Mouse (Mus musculus): ENCODE measurements around the gene Ggcx.
A peak's percentile ranks its signal among the peaks of the same experiment; 100 is the strongest.

Ggcx gene

GRCm38 (mm10) chr6:72388266-72388665 is 25.8 kb upstream of the Ggcx start:
- no peak for DNase-seq

GRCm38 (mm10) chr6:72388791-72389329 is 25.2 kb upstream of the Ggcx start:
- DNase-seq = no peak

- no peak for DNase-seq
Measured at GRCm38 (mm10) chr6:72389471-72389940, 24.6 kb upstream of the Ggcx start.

- peak; percentile 63 for DNase-seq
Measured at GRCm38 (mm10) chr6:72389941-72390771, 24.0 kb upstream of the Ggcx start, which contains the start of gene Vamp8. Gene Vamp8, minus strand, starts transcription at chr6:72390703.

DNA sequence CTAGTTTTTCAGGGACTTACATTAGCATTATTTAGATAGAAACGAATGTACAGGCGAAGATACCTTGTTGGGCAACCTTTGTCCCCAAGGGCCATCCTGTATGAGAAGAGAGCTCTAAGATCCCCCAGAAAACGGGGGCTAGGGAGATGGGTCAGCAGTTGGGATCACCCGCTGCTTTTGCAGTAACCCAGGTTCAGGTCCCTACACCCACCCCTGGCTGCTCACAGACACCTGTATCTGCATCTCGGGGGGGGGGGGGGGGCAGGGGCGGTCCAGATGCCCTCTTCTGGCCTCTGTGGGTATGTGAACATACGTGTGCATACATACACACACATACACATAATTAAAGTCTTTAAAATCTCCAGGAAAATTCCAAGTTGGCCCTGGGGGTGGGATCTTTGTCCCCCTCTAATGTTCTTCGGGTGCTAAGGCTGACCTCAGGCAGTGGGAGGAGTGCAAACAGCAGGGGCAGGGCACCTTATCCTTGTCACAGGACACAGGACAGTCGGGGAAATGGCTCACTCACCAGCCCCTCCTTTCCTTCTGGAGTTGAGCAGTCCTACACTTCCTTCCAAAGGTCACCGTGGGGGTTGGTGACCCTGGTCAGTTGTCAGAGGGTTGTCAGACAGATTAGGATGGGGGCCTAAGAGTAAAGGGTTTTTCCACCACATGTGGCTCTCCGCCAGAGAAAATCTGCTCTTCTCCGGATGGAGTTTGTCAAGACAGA is 23.1 kb upstream of the Ggcx start:
- DNase-seq = peak; percentile 20

DNA sequence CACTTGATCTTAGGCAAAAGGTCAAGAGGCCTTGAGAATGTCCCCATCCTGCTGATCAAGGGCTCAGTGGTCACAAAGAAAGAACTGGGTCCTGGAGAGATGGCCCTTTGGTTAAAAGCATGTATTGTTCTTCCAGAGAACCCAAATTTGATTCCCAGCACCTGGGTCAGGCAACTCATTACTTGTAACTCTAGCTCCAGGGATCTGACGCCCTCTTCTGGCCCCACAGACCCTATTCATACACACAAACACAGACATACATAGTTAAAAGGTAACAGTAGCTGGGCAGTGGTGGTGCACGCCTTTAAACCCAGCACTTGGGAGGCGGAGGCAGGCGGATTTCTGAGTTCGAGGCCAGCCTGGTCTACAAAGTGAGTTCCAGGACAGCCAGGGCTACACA is 21.8 kb upstream of the Ggcx start:
- DNase-seq = no peak

DNA sequence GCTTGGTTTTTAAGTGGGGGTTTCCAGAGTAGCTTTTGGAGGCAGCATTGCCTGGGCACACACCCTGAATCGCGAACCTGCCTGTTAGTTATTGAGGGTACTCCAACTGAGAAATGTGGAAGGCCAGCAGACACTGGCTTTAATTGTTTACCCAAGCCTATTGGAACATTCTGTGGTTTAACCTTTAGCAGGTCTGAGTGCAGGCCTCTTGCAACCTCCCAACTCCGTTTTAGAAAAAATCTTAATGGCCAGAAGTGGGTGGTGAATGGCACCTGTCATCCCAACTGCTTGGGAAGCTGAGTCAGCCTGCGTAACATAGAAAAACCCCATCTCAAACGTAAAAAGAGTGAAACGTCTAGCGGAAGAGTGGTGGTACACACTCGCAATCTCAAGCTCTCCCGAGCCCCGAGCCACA is 17.3 kb upstream of the Ggcx start:
- no peak for DNase-seq

DNA sequence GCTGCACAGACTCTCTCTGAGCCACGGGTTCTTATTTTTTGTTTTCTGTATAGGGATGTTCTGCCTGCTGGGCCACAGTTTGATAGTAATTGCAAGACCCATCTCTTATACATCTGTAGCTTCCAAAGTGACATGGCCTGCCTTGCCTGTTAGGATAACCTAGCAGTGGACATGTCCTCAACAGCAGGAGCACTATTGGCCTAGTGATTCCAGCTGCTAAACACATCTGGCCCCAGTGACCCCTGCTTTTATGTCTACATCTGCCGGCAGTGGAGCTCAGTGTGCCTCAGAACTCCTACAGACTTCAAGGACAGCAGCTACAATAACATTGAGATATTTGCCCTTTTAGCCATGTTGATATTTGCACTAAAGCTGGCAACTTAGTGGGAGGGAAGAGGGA is 14.1 kb upstream of the Ggcx start:
- DNase-seq = no peak

- peak; percentile 74 for DNase-seq
Measured at GRCm38 (mm10) chr6:72401875-72402274, 12.2 kb upstream of the Ggcx start.

DNA sequence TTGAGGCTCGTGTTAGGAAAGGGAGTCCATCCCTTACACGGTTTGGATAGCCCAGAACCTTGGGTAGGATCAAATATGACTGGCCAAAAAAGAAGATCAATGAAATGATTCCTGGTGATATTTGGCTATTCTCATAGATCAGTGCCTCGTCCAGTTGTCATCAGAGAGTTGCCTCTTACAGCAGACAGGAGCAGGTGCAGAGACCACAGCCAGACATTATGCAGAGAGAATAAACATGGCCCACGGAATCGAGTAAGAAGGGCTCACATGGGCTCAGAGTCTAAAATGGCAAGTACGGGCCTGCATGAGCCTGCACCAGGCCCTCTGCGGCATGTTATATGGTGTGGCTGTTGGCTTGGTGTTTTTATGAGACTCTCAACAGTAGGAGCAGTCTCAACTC is 8.8 kb upstream of the Ggcx start:
- DNase-seq = no peak

DNA sequence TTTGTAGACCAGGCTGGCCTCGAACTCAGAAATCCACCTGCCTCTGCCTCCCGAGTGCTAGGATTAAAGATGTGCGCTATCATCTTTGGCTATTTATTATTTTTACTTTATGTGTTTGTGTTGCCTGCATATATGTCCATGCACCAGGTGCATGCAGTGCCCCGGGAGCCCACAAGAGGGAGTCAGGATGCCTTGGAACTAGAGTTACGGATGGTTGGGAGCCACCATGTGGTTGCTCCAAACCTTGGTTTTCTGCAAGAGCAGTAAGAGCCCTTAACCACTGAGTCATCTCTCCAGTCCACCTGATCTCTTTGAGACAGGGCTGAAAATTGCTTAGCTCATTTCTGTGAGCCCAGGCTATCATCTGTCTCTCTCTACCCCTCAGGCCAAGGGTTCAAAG is 7.0 kb upstream of the Ggcx start:
- DNase-seq = peak; percentile 90

DNA sequence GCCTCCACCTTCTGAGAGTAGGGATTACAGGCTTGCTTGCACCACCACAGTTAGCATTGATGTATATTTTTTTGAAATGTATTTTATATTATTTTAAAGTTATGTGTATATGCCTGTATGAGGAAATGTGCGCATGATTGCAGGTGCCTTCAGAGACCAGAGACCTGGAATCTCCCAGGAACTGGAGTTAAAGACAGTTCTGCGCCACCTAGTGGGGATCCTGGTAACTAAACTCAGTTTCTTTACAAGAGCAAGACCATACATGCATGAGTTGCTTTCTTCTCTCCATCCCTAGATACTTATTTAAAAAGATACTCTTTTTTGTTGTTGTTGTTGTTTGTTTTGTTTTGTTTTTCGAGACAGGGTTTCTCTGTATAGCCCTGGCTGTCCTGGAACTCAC is 4.5 kb upstream of the Ggcx start:
- peak; percentile 84 for DNase-seq

- no peak for DNase-seq
Measured at GRCm38 (mm10) chr6:72410003-72410402, 4.1 kb upstream of the Ggcx start.

GRCm38 (mm10) chr6:72410518-72410917 is 3.6 kb upstream of the Ggcx start:
- no peak for DNase-seq

DNA sequence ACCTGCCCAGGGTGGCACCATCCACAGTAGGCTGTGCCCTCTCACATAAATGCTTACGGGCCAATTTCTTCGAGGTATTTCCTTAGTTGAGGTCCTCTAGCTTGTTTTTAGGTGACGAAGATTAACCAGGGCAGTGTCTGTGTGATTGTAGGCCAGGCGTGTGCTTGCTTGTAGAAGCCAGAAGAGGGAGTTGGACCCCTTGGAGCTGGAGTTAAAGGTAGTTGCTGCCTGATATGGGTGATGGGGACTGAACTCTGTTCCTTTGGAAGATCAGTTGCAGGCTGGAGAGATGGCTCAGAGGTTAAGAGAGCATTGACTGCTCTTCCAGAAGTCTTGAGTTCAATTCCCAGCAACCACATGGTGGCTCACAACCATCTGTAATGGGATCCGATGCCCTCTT is 1.1 kb downstream of the Ggcx start:
- DNase-seq = no peak

DNA sequence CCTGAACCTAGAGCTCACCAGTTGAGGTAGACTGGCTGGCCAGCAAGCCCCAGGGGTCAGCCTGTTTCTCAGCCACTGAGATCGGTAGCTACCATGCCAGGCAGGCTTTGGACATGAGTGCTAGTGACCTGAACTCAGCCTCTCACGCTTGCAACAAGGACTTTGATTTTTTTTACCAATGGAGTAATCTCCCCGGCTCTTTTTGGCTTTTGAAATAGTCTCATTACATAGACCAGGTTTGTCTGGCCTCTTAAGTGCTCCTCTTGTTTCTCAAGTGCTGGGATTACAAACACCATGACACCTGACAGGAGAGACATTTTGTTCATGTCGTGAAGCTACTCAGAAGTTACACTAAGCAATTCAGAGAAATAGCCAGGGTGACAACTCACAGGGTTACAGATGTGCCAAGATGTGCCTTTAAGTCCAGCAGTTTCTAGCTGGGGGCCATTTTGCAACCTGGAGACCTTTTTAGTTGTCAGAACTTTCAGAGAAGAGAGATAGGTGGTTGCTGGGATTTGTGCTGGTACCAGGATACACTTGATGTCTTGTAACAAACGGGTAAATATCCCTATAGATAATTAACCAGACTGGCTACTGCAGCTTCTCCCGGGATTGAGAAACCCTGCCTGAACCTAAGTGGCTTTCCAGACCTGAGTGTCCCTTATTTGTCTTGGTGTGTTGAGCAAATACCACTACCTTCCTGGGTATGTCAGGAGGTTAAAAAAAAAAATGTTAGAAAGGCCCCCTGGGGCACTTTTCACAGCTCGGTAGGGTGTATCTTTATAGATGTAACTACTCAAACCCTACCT is 2.1 kb downstream of the Ggcx start:
- no peak for DNase-seq

DNA sequence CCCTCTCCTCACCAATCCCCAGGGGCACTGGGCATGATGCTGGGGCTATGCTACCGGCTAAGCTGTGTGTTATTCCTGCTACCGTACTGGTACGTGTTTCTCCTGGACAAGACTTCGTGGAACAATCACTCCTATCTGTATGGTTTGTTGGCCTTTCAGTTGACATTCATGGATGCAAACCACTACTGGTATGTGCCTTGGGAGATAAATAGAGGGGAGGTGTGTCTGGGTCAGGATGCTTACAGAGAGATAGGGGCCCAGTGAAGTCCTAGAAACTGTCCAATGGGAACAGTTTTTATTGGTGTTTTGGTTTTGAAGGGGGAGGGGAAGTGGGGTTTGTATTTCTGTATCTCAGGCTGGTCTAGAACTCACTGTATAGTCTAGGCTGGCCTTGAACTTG is 4.2 kb downstream of the Ggcx start:
- no peak for DNase-seq

DNA sequence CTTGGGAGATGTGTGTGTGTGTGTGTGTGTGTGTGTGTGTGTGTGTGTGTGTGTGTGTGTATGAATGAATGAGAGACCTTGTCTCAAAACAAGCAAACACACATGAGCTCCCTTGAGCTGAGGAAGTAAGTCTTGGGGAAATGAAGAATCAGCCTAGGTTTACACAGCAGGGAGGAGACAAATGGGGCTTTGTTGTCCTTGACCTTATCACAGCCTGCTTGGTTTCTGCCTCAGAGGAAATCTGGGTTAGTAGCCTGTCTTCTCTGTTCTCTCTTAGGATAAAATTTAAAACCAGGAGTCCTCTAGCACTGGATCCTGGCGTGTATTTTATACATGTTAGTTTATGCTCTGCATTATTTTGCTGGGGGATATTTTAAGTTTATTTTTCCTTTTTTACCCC is 5.7 kb downstream of the Ggcx start:
- no peak for DNase-seq

GRCm38 (mm10) chr6:72420901-72421300 is 6.8 kb downstream of the Ggcx start:
- DNase-seq = no peak

DNA sequence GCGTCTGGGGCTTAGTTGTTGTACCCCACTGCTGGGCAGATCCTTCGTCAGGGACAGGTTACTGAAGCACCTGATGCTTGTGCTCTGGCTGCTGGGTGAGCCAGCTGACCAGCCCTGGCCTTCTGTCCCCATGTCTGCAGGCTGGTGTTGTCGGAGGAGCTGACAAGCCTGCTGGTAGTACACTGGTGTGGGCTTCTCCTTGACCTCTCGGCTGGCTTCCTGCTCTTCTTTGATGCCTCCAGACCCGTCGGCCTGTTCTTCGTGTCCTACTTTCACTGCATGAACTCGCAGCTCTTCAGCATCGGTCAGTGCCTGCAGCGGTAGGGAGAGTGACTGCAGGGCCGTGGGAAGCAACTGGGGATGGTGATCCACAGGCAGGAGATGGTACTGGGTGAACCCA is 11.5 kb downstream of the Ggcx start:
- DNase-seq = no peak

GRCm38 (mm10) chr6:72428036-72428435 is 13.9 kb downstream of the Ggcx start:
- DNase-seq = peak; percentile 86

- DNase-seq = no peak
Measured at GRCm38 (mm10) chr6:72429061-72429842, 15.1 kb downstream of the Ggcx start.

All from retina, postnatal 1 day (tissue).